Comparison of ENCODE assay signal across 32 mouse cellular contexts in genomic region chr3:84502101-84502500, GRCm38 (mm10).
"Had no signal": no experiment of that assay in that cellular context is flagged by ENCODE, and none has a peak within 500 bp of the region (broad histone marks: within the 10 kb centered on the region; RNA-seq: fewer than 3 reads in every experiment).

No protein-coding gene starts in this region.

- DNase-seq: left cerebral cortex, postnatal 4 days; liver; liver, embryonic 13.5 days; liver, postnatal 0 days; lung, adult 18-20 months; lung, adult 2 months; lung, embryonic 14.5 days; lung, postnatal 10 days; lung, postnatal 14 days; lung, postnatal 36 days; lung, postnatal 4 days; midbrain, embryonic 14.5 days had no signal

- H3K27ac ChIP-seq: limb, embryonic 10.5 days; limb, embryonic 12.5 days; limb, embryonic 13.5 days; limb, embryonic 15.5 days; liver, embryonic 12.5 days; liver, embryonic 13.5 days; liver, embryonic 14.5 days; liver, embryonic 15.5 days; lung, embryonic 15.5 days; macrophage; midbrain, embryonic 10.5 days; midbrain, embryonic 12.5 days; midbrain, embryonic 13.5 days; midbrain, embryonic 15.5 days; neural tube, embryonic 12.5 days had no signal

- H3K4me2 ChIP-seq: limb, embryonic 12.5 days; limb, embryonic 13.5 days; limb, embryonic 15.5 days; liver, embryonic 11.5 days; liver, embryonic 12.5 days; liver, embryonic 13.5 days; liver, embryonic 15.5 days; lung, embryonic 14.5 days; lung, embryonic 15.5 days; midbrain, embryonic 11.5 days; midbrain, embryonic 12.5 days; midbrain, embryonic 13.5 days; midbrain, embryonic 15.5 days; neural tube, embryonic 12.5 days had no signal

- H3K9ac ChIP-seq: limb, embryonic 12.5 days; limb, embryonic 13.5 days; limb, embryonic 15.5 days; liver, embryonic 12.5 days; liver, embryonic 13.5 days; liver, embryonic 14.5 days; liver, embryonic 15.5 days; liver, postnatal 0 days; lung, embryonic 14.5 days; lung, embryonic 15.5 days; midbrain, embryonic 12.5 days; midbrain, embryonic 13.5 days; midbrain, embryonic 15.5 days; neural tube, embryonic 12.5 days had no signal

- H3K9me3 ChIP-seq: limb, embryonic 10.5 days; limb, embryonic 12.5 days; limb, embryonic 13.5 days; limb, embryonic 15.5 days; liver, embryonic 12.5 days; liver, embryonic 13.5 days; liver, embryonic 15.5 days; lung, embryonic 15.5 days; megakaryocyte, embryonic 14.5 days; midbrain, embryonic 10.5 days; midbrain, embryonic 12.5 days; midbrain, embryonic 13.5 days; midbrain, embryonic 15.5 days; neural tube, embryonic 12.5 days had no signal

- H3K36me3 ChIP-seq: limb, embryonic 15.5 days; liver, embryonic 13.5 days; midbrain, embryonic 12.5 days; midbrain, embryonic 15.5 days; neural tube, embryonic 12.5 days had no signal

- H3K4me1 ChIP-seq: lung, embryonic 15.5 days had no signal

- ATAC-seq: liver, embryonic 12.5 days; liver, postnatal 0 days; lung, postnatal 0 days; midbrain, embryonic 13.5 days; midbrain, embryonic 15.5 days; midbrain, embryonic 16.5 days had no signal

- H3K4me3 ChIP-seq: limb, embryonic 10.5 days; limb, embryonic 12.5 days; limb, embryonic 13.5 days; limb, embryonic 15.5 days; liver, embryonic 12.5 days; liver, embryonic 13.5 days; liver, embryonic 15.5 days; lung, embryonic 15.5 days; megakaryocyte, embryonic 14.5 days; midbrain, embryonic 10.5 days; midbrain, embryonic 12.5 days; midbrain, embryonic 13.5 days; midbrain, embryonic 15.5 days; myocyte; neural tube, embryonic 12.5 days had no signal

- H3K27me3 ChIP-seq: limb, embryonic 12.5 days; limb, embryonic 13.5 days; limb, embryonic 15.5 days; liver, embryonic 12.5 days; liver, embryonic 13.5 days; liver, embryonic 15.5 days; lung, embryonic 15.5 days; megakaryocyte, embryonic 14.5 days; midbrain, embryonic 12.5 days; midbrain, embryonic 13.5 days; midbrain, embryonic 15.5 days; neural tube, embryonic 12.5 days had no signal
